Mouse (Mus musculus) heart, embryonic 14.5 days (tissue): ENCODE results near the gene Blnk. TPM values are rescaled to one million over a fixed set of nuclear protein-coding genes. Genes with fewer than 3 reads are reported as not detected.

Source experiments
- ATAC-seq: fragments of 200-750 bp; cut with Nextera tagmentation; 2 replicates; pipeline ENCODE4 v1.8.0; 2017; ENCODE audit warnings: low read depth, moderate TSS enrichment; ENCODE audit not compliant: insufficient number of reproducible peaks, insufficient read depth, low FRiP score
- H3K27ac ChIP-seq, 2 experiments: fragments of 200-500 bp in 1 of 2; fragments of 300-500 bp in 1 of 2; sonication (generic) in 1 of 2; replicated peaks in 1 of 2; 2 replicates each; pipeline ENCODE4 v1.5.1; 2012 to 2014; ENCODE audit warnings: low read depth in 2 of 2, low read length in 2 of 2, control low read depth in 1 of 2, mild to moderate bottlenecking in 1 of 2, mixed read lengths in 1 of 2; ENCODE audit not compliant: control insufficient read depth in 1 of 2, insufficient read depth in 1 of 2
- H3K27me3 ChIP-seq: fragments of 300-500 bp; sonication (generic); 2 replicates; pipeline ENCODE4 v1.6.1; 2014; ENCODE audit warnings: mild to moderate bottlenecking, low read length, control low read depth; ENCODE audit not compliant: control insufficient read depth, insufficient read depth
- H3K36me3 ChIP-seq: fragments of 300-500 bp; sonication (generic); 2 replicates; pipeline ENCODE4 v1.6.1; 2014; ENCODE audit warnings: mild to moderate bottlenecking, control low read depth, low read length, mixed read lengths; ENCODE audit not compliant: control insufficient read depth, insufficient read depth
- H3K4me1 ChIP-seq, 2 experiments: fragments of 200-500 bp in 1 of 2; fragments of 300-500 bp in 1 of 2; sonication (generic) in 1 of 2; 2 replicates each; pipeline ENCODE4 v1.6.1; 2012 to 2014; ENCODE audit warnings: low read length in 2 of 2, control low read depth in 1 of 2, mixed read lengths in 1 of 2; ENCODE audit not compliant: control insufficient read depth in 2 of 2, insufficient read depth in 2 of 2
- H3K4me2 ChIP-seq: fragments of 300-500 bp; sonication (generic); 2 replicates; pipeline ENCODE4 v1.6.1; 2014; ENCODE audit warnings: mild to moderate bottlenecking, low read length
- H3K4me3 ChIP-seq, 2 experiments: fragments of 200-500 bp in 1 of 2; fragments of 300-500 bp in 1 of 2; sonication (generic) in 1 of 2; 2 replicates each; pipeline ENCODE4 v1.5.1; 2012 to 2014; ENCODE audit warnings: low read length in 2 of 2, mild to moderate bottlenecking in 2 of 2, control low read depth in 1 of 2, low read depth in 1 of 2, moderate library complexity in 1 of 2; ENCODE audit not compliant: control insufficient read depth in 1 of 2, insufficient read depth in 1 of 2
- H3K9ac ChIP-seq: fragments of 300-500 bp; sonication (generic); 2 replicates; pipeline ENCODE4 v1.6.1; 2014; ENCODE audit warnings: mild to moderate bottlenecking, low read length
- H3K9me3 ChIP-seq: fragments of 300-500 bp; sonication (generic); 2 replicates; pipeline ENCODE4 v1.6.1; 2016; ENCODE audit warnings: low read length, control low read depth; ENCODE audit not compliant: control insufficient read depth
- WGBS: fragments of 180-500 bp; shearing (Covaris S2); extraction: QIAGEN DNeasy Blood & Tissue Kit; methylation state at CpG from one replicate; pipeline ENCODE4 v1.1.7; 2014; 5-methylcytosine and 5-hydroxymethylcytosine counted together
- polyA plus RNA-seq: library from polyadenylated mRNA; unstranded; fragments of >200 nt; fragmentation: Nextera tagmentation; extraction: Ambion mirVana; gene quantifications from 2 replicates; pipeline ENCODE4 v1.2.1, GENCODE M21; 2014

Gene Blnk
- polyA plus RNA-seq, 1 experiment from 2014 or later, result 0.27 TPM

GRCm38 (mm10) chr19:40931581-40932369 is 62.6 kb downstream of the Blnk start:
- H3K4me3 ChIP-seq, result no peak overlapping the region
- no peak overlapping the region for H3K9ac ChIP-seq
- 67% methylated on average over 9 of the region's 9 CpGs for WGBS
- no peaks in the 10 kb centered on the region for H3K4me1 ChIP-seq
- H3K27ac ChIP-seq, result no peak overlapping the region
- H3K4me2 ChIP-seq, result no peak overlapping the region
- ATAC-seq, result no peak
- no peaks in the 10 kb centered on the region for H3K9me3 ChIP-seq
- H3K36me3 ChIP-seq, result no peaks in the 10 kb centered on the region
- H3K27me3 ChIP-seq, result no peaks in the 10 kb centered on the region

- Histone ChIP-seq H3K4me1 (peaks cover 0 to 3% of the 10 kb centered on the region in 2 experiments; a peak in 1 of 4 replicates), H3K4me3 (peak overlapping the region; percentile 72 to 85), H3K4me2 (peak overlapping the region; percentile 78), H3K36me3 (0 out of 2 replicates have a peak, but pooled peaks cover 8% of the 10 kb centered on the region), H3K27me3 (peaks cover 29% of the 10 kb centered on the region), H3K9me3 (peaks cover 9% of the 10 kb centered on the region), H3K27ac (peak overlapping the region; percentile 9 to 92; a peak in 3 of 4 replicates), H3K9ac (peak overlapping the region; percentile 76)
- 0 out of 2 replicates have a peak, but pooled peaks have one; percentile 31 for ATAC-seq
- WGBS, result 2% methylated on average over 6 of the region's 6 CpGs
Measured at GRCm38 (mm10) chr19:40895393-40895703, 99.0 kb downstream of the Blnk start.

- H3K36me3 ChIP-seq, result 0 out of 2 replicates have a peak, but pooled peaks cover 8% of the 10 kb centered on the region
Measured at GRCm38 (mm10) chr19:40894519-40895392, 99.6 kb downstream of the Blnk start, which contains the start of gene Zfp518a. Gene Zfp518a, plus strand, starts transcription at chr19:40894705.

GRCm38 (mm10) chr19:40894071-40894506 is 100.2 kb downstream of the Blnk start:
- Histone ChIP-seq H3K36me3 (0 out of 2 replicates have a peak, but pooled peaks cover 6% of the 10 kb centered on the region), H3K9ac (peak overlapping the region; percentile 76), H3K4me2 (peak overlapping the region; percentile 78), H3K27ac (peak overlapping the region; percentile 75 to 92), H3K4me1 (peaks cover 0 to 3% of the 10 kb centered on the region in 2 experiments; a peak in 1 of 4 replicates), H3K27me3 (peaks cover 38% of the 10 kb centered on the region), H3K4me3 (peak overlapping the region; percentile 72 to 85), H3K9me3 (peaks cover 9% of the 10 kb centered on the region)
- WGBS, result 49% methylated on average over 21 of the region's 21 CpGs
- ATAC-seq, result no peak

More at GRCm38 (mm10) chr19:40894519-40895392, 99.6 kb downstream of the Blnk start, which contains the start of gene Zfp518a:
- peaks cover 9% of the 10 kb centered on the region for H3K9me3 ChIP-seq
- WGBS, result under 1% methylated on average over 84 of the region's 89 CpGs
- peak within 1 kb of the TSS; percentile 76 for H3K9ac ChIP-seq
- peaks cover 33% of the 10 kb centered on the region for H3K27me3 ChIP-seq
- ATAC-seq, result peak; percentile 66; the same call in 1 of the 2 replicates
- H3K4me3 ChIP-seq, result peak within 1 kb of the TSS; percentile 72 to 85
- peak within 1 kb of the TSS; percentile 78 for H3K4me2 ChIP-seq
- peaks cover 0 to 3% of the 10 kb centered on the region in 2 experiments; a peak in 1 of 4 replicates for H3K4me1 ChIP-seq
- H3K27ac ChIP-seq, result peak within 1 kb of the TSS; percentile 91 to 92

- no peak overlapping the region for H3K4me2 ChIP-seq
- no peak for ATAC-seq
- H3K9me3 ChIP-seq, result peaks cover 5% of the 10 kb centered on the region
- no peak overlapping the region for H3K9ac ChIP-seq
- no peak overlapping the region for H3K27ac ChIP-seq
- H3K27me3 ChIP-seq, result peaks cover 75% of the 10 kb centered on the region
- 92% methylated on average over 1 of the region's 1 CpGs for WGBS
- no peak overlapping the region for H3K4me3 ChIP-seq
- no peaks in the 10 kb centered on the region for H3K4me1 ChIP-seq
- H3K36me3 ChIP-seq, result no peaks in the 10 kb centered on the region
Measured at GRCm38 (mm10) chr19:40888887-40889286, 105.4 kb downstream of the Blnk start.

- H3K9me3 ChIP-seq, result no peaks in the 10 kb centered on the region
- no peak overlapping the region for H3K4me3 ChIP-seq
- 85% methylated on average over 4 of the region's 4 CpGs for WGBS
- no peaks in the 10 kb centered on the region for H3K36me3 ChIP-seq
- H3K9ac ChIP-seq, result no peak overlapping the region
- H3K4me2 ChIP-seq, result no peak overlapping the region
- ATAC-seq, result no peak
- peaks cover 86% of the 10 kb centered on the region for H3K27me3 ChIP-seq
- no peak overlapping the region for H3K27ac ChIP-seq
- H3K4me1 ChIP-seq, result no peaks in the 10 kb centered on the region
Measured at GRCm38 (mm10) chr19:40881700-40882099, 112.6 kb downstream of the Blnk start.
